Mouse (Mus musculus) kidney, embryonic 16.5 days (tissue): ENCODE measurements around the gene Ccl4. TPM values are rescaled to one million over a fixed set of nuclear protein-coding genes. Genes with fewer than 3 reads are reported as not detected.

Experiments
- ATAC-seq: fragments of 200-750 bp; cut with Nextera tagmentation; 2 replicates; pipeline ENCODE4 v1.8.0; 2017; ENCODE audit warnings: moderate TSS enrichment; ENCODE audit not compliant: low FRiP score, low TSS enrichment
- H3K27ac ChIP-seq: fragments of 300-500 bp; sonication (generic); 2 replicates; pipeline ENCODE4 v1.5.1; 2014; ENCODE audit warnings: low read length
- H3K27me3 ChIP-seq: fragments of 300-500 bp; sonication (generic); 2 replicates; pipeline ENCODE4 v1.6.1; 2014; ENCODE audit warnings: low read length, control low read depth, mixed read lengths; ENCODE audit not compliant: insufficient read depth
- H3K36me3 ChIP-seq: fragments of 300-500 bp; sonication (generic); 2 replicates; pipeline ENCODE4 v1.6.1; 2014; ENCODE audit warnings: low read length, control low read depth, mixed read lengths; ENCODE audit not compliant: insufficient read depth
- H3K4me1 ChIP-seq: fragments of 300-500 bp; sonication (generic); 2 replicates; pipeline ENCODE4 v1.6.1; 2014; ENCODE audit warnings: low read length, control low read depth, mixed read lengths; ENCODE audit not compliant: insufficient read depth
- H3K4me2 ChIP-seq: fragments of 300-500 bp; sonication (generic); replicated peaks from 2 replicates; pipeline ENCODE4 v1.6.1; 2014; ENCODE audit warnings: low read depth, low read length
- H3K4me3 ChIP-seq: fragments of 300-500 bp; sonication (generic); 2 replicates; pipeline ENCODE4 v1.5.1; 2014; ENCODE audit warnings: mild to moderate bottlenecking, low read length
- H3K9ac ChIP-seq: fragments of 300-500 bp; sonication (generic); replicated peaks from 2 replicates; pipeline ENCODE4 v1.6.1; 2014; ENCODE audit warnings: low read length
- H3K9me3 ChIP-seq: fragments of 300-500 bp; sonication (generic); 2 replicates; pipeline ENCODE4 v1.6.1; 2016; ENCODE audit warnings: low read length, control low read depth
- WGBS: fragments of 180-500 bp; shearing (Covaris S2); extraction: QIAGEN DNeasy Blood & Tissue Kit; methylation state at CpG from one replicate; pipeline ENCODE4 v1.1.7; 2014; 5-methylcytosine and 5-hydroxymethylcytosine counted together
- polyA plus RNA-seq: library from polyadenylated mRNA; unstranded; fragments of >200 nt; fragmentation: Nextera tagmentation; extraction: Ambion mirVana; gene quantifications from 2 replicates; pipeline ENCODE4 v1.2.1, GENCODE M21; 2015

Ccl4 gene
- polyA plus RNA-seq, 1 experiment from 2014 or later: 0.60 TPM

- Histone ChIP-seq H3K27me3 (no peaks in the 10 kb centered on the region), H3K27ac (no peak overlapping the region), H3K4me2 (no peak overlapping the region), H3K4me3 (no peak overlapping the region), H3K9me3 (no peaks in the 10 kb centered on the region), H3K9ac (no peak overlapping the region), H3K4me1 (0 out of 2 replicates have a peak, but pooled peaks cover under 1% of the 10 kb centered on the region), H3K36me3 (no peaks in the 10 kb centered on the region)
- WGBS: 79% methylated on average over 1 of the region's 1 CpGs
- no peak for ATAC-seq
These were observed 25.6 kb upstream of the Ccl4 start for GRCm38 (mm10) chr11:83636742-83637235.

DNA sequence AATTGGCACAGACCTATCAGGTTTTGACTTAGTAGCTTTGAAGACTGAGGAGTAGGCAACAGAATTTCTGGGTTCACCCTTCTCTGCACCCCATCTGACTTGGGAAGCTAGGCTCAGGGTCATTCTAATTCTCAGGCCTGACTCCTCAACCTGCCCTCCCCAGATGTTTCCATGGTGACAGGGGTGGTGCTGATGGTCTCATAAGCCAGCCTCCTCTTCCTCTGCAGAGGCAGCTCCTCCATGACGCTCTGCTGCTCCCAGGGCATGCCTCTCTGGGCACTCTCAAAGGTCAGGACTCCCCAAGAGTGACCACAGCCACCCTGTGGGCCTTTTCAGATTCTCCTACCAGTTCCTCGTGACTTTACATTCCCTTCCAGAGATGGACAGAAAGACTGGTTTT is 23.4 kb upstream of the Ccl4 start:
- ATAC-seq: no peak
- H3K27ac ChIP-seq: no peak overlapping the region
- H3K4me2 ChIP-seq: no peak overlapping the region
- WGBS: 55% methylated on average over 2 of the region's 2 CpGs
- H3K9me3 ChIP-seq: no peaks in the 10 kb centered on the region
- no peak overlapping the region for H3K9ac ChIP-seq
- no peak overlapping the region for H3K4me3 ChIP-seq
- no peaks in the 10 kb centered on the region for H3K36me3 ChIP-seq
- no peaks in the 10 kb centered on the region for H3K27me3 ChIP-seq
- peaks cover 5% of the 10 kb centered on the region; the same call in 1 of the 2 replicates for H3K4me1 ChIP-seq

- H3K36me3 ChIP-seq: no peaks in the 10 kb centered on the region
- ATAC-seq: no peak
- H3K27ac ChIP-seq: no peak overlapping the region
- H3K27me3 ChIP-seq: no peaks in the 10 kb centered on the region
- WGBS: 76% methylated on average over 3 of the region's 3 CpGs
- no peak overlapping the region for H3K4me3 ChIP-seq
- peaks cover 5% of the 10 kb centered on the region; the same call in 1 of the 2 replicates for H3K4me1 ChIP-seq
- H3K9me3 ChIP-seq: no peaks in the 10 kb centered on the region
- H3K9ac ChIP-seq: no peak overlapping the region
- no peak overlapping the region for H3K4me2 ChIP-seq
These were observed 22.9 kb upstream of the Ccl4 start for GRCm38 (mm10) chr11:83639533-83639932.

GRCm38 (mm10) chr11:83640141-83640540 is 22.2 kb upstream of the Ccl4 start:
- Histone ChIP-seq H3K27me3 (no peaks in the 10 kb centered on the region), H3K4me2 (no peak overlapping the region), H3K9me3 (no peaks in the 10 kb centered on the region), H3K9ac (no peak overlapping the region), H3K4me3 (no peak overlapping the region), H3K4me1 (peaks cover 5% of the 10 kb centered on the region; the same call in 1 of the 2 replicates), H3K36me3 (no peaks in the 10 kb centered on the region), H3K27ac (no peak overlapping the region)
- 76% methylated on average over 5 of the region's 5 CpGs for WGBS
- no peak for ATAC-seq

- H3K4me3 ChIP-seq: no peak overlapping the region
- no peaks in the 10 kb centered on the region for H3K27me3 ChIP-seq
- no peak for ATAC-seq
- H3K27ac ChIP-seq: no peak overlapping the region
- H3K4me2 ChIP-seq: no peak overlapping the region
- H3K4me1 ChIP-seq: peaks cover 5% of the 10 kb centered on the region; the same call in 1 of the 2 replicates
- no peaks in the 10 kb centered on the region for H3K36me3 ChIP-seq
- H3K9me3 ChIP-seq: no peaks in the 10 kb centered on the region
- WGBS: 76% methylated on average over 2 of the region's 2 CpGs
- H3K9ac ChIP-seq: no peak overlapping the region
These were observed 21.2 kb upstream of the Ccl4 start for GRCm38 (mm10) chr11:83641216-83641615.

- H3K4me3 ChIP-seq: no peak within 1 kb of the TSS
- no peaks in the 10 kb centered on the region for H3K27me3 ChIP-seq
- H3K4me1 ChIP-seq: peaks cover 5% of the 10 kb centered on the region; the same call in 1 of the 2 replicates
- H3K27ac ChIP-seq: no peak within 1 kb of the TSS
- no peaks in the 10 kb centered on the region for H3K36me3 ChIP-seq
- no peak within 1 kb of the TSS for H3K9ac ChIP-seq
- no peak within 1 kb of the TSS for H3K4me2 ChIP-seq
- no peak for ATAC-seq
- no peaks in the 10 kb centered on the region for H3K9me3 ChIP-seq
- WGBS: 77% methylated on average over 1 of the region's 1 CpGs
These were observed 16.9 kb upstream of the Ccl4 start, which contains the start of gene Rpl9-ps1 for GRCm38 (mm10) chr11:83645521-83645920. Gene Rpl9-ps1 (minus strand): TSS chr11:83645621.

DNA sequence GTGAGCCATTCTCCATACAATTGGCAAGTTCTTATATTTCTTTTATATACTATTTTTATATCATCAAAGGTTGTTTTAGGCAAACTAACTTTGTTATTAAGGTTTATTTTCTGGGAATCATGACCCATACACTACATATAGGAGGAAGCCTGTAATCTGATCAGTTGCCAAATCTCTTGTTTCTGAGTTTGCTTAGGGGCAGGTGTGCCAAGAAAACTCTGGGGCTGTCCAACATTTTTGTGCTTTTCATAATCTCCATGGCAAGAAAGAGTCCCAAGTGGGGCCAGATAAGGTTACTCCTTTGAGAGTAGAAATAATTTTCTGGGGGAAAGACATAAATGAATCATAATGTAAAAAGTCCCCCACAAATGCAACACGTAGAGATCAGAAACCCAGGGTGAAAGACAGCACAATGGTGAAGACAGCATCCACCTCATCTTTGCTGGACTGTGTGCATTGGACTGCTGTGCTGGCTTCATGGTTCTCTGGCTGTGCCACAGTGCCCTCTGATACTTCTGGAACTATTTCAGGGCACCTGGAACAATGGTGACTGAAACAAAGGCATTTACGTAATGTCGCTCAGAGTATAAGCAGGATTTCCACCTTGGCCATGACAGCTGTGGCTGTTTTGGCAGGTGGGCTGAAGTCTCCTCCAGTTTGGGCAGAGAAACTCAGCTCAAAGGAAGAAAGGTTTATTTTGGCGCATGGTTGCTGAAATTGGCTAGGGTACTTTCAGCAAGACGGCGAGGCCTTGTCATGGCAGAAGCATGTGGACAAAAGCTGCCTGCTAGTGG is 15.8 kb upstream of the Ccl4 start:
- H3K27me3 ChIP-seq: no peaks in the 10 kb centered on the region
- no peak overlapping the region for H3K9ac ChIP-seq
- H3K4me1 ChIP-seq: peaks cover 5% of the 10 kb centered on the region; the same call in 1 of the 2 replicates
- no peak overlapping the region for H3K4me2 ChIP-seq
- ATAC-seq: no peak
- H3K36me3 ChIP-seq: no peaks in the 10 kb centered on the region
- no peaks in the 10 kb centered on the region for H3K9me3 ChIP-seq
- H3K4me3 ChIP-seq: no peak overlapping the region
- no peak overlapping the region for H3K27ac ChIP-seq
- WGBS: 90% methylated on average over 6 of the region's 6 CpGs

DNA sequence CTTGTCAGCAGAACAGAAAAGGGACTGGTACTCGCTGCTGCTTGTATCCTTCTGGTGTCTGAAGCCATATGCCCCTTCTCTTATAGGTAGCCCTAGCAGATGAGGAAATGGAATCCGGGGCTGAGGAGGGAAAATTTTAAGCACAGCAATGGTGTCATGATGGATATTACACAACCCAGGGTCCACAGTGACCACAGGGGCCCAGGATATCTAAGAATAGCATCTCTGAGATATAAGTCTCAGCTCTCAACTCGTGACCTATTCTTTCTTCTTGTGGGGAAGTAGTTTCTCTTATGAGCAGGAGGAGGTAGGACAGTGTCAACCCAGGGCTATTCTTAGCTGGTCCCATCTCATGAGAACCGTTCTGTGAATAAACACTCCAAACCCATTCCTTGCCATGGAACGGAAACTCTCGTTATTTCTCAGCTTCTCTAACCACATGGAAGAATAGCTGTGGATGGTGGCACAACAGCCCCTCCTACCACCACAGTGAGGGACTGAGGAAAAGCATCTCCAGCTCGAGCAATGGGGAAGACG is 13.0 kb upstream of the Ccl4 start, which contains the start of gene Ccl3:
Gene Ccl3 (minus strand): TSS at position 51 of the 537 bp plus-strand sequence.
- Histone ChIP-seq H3K9me3 (no peaks in the 10 kb centered on the region), H3K27ac (no peak within 1 kb of the TSS), H3K4me3 (no peak within 1 kb of the TSS), H3K4me1 (no peaks in the 10 kb centered on the region), H3K36me3 (no peaks in the 10 kb centered on the region), H3K9ac (no peak within 1 kb of the TSS), H3K27me3 (no peaks in the 10 kb centered on the region), H3K4me2 (no peak within 1 kb of the TSS)
- 86% methylated on average over 8 of the region's 8 CpGs for WGBS
- ATAC-seq: no peak

DNA sequence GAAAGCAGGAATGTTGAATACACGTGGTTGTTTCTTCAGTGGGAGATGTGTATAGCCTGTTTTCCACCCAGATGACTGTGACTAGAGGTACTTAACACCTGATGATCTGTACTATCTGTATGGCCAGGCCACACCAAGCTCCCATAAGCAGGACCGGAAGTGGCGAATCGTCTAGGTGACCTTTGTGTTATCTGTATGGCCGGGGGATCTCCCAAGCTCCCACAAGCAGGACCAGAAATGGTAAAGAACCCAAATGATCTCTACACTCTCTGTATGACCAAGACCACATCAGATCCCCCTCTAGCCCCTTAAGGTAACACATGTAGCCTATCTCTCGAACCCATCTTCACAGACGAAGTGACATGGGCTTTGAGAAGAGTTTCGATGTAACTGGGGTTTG is 7.8 kb upstream of the Ccl4 start:
- WGBS: 90% methylated on average over 8 of the region's 8 CpGs
- H3K27ac ChIP-seq: no peak overlapping the region
- ATAC-seq: no peak

DNA sequence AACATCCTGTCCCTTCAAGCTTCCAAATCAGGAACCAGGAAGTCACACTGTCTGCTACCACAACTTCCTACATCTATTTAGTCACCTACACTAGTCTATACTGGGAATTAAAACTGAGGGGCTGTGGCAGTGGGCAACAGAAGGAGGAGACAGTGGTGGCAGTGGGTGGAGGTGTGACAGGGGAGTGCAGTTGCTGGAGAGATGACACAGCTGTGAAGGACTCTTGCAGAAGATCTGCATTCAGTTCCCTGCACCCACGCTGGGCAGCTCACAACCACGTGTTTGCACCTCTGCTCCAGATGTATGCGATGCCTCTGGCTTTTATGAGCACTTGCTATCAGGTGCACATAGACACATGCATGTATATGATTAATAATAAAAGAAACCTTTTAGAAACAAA is 4.9 kb upstream of the Ccl4 start:
- WGBS: 95% methylated on average over 3 of the region's 3 CpGs
- Histone ChIP-seq H3K4me1 (no peaks in the 10 kb centered on the region), H3K4me2 (no peak overlapping the region)

More for the DNA sequence above, 7.8 kb upstream of the Ccl4 start:
- no peaks in the 10 kb centered on the region for H3K9me3 ChIP-seq
- H3K4me3 ChIP-seq: no peak overlapping the region
- no peak overlapping the region for H3K9ac ChIP-seq
- H3K4me2 ChIP-seq: no peak overlapping the region
- no peaks in the 10 kb centered on the region for H3K36me3 ChIP-seq
- no peaks in the 10 kb centered on the region for H3K4me1 ChIP-seq
- no peaks in the 10 kb centered on the region for H3K27me3 ChIP-seq

More for the DNA sequence above, 4.9 kb upstream of the Ccl4 start:
- no peak overlapping the region for H3K27ac ChIP-seq
- H3K9ac ChIP-seq: no peak overlapping the region
- H3K36me3 ChIP-seq: no peaks in the 10 kb centered on the region
- no peak overlapping the region for H3K4me3 ChIP-seq
- no peaks in the 10 kb centered on the region for H3K9me3 ChIP-seq
- no peak for ATAC-seq
- H3K27me3 ChIP-seq: no peaks in the 10 kb centered on the region
